Mouse (Mus musculus) liver, embryonic 14.5 days (tissue): Measurements from ENCODE around the gene Ttll11. TPM values are rescaled to one million over a fixed set of nuclear protein-coding genes. Genes with fewer than 3 reads are reported as not detected.

Experiments used
- ATAC-seq: fragments of 200-750 bp; cut with Nextera tagmentation; 2 replicates; pipeline ENCODE4 v1.8.0; 2017; ENCODE audit warnings: moderate number of reproducible peaks, mild to moderate bottlenecking, moderate library complexity; ENCODE audit not compliant: insufficient read depth
- DNase-seq, 3 experiments: peaks; one replicate each; pipeline ENCODE4 v3.0.0-alpha.2; 2012 to 2013; ENCODE audit warnings: low read depth in 3 of 3, low spot score in 3 of 3
- H3K27ac ChIP-seq: fragments of 300-500 bp; sonication (generic); 2 replicates; pipeline ENCODE4 v1.5.1; 2014; ENCODE audit warnings: moderate library complexity, mild to moderate bottlenecking, control low read depth, inconsistent platforms
- H3K27me3 ChIP-seq: fragments of 300-500 bp; sonication (generic); 2 replicates; pipeline ENCODE4 v1.6.1; 2014; ENCODE audit warnings: mild to moderate bottlenecking, low read length, moderate library complexity; ENCODE audit not compliant: control insufficient read depth, insufficient read depth
- H3K36me3 ChIP-seq: fragments of 300-500 bp; sonication (generic); replicated peaks from 2 replicates; pipeline ENCODE4 v1.6.1; 2014; ENCODE audit warnings: low read depth; ENCODE audit not compliant: control insufficient read depth, insufficient read depth
- H3K4me1 ChIP-seq, 2 experiments: fragments of 200-500 bp in 1 of 2; fragments of 300-500 bp in 1 of 2; sonication (generic) in 1 of 2; replicated peaks; 2 replicates each; pipeline ENCODE4 v1.6.1; 2012 to 2014; ENCODE audit warnings: antibody characterized with exemption in 1 of 2, inconsistent platforms in 1 of 2, low read length in 1 of 2; ENCODE audit not compliant: control insufficient read depth in 2 of 2, insufficient read depth in 2 of 2
- H3K4me2 ChIP-seq: fragments of 300-500 bp; sonication (generic); 2 replicates; pipeline ENCODE4 v1.6.1; 2014; ENCODE audit warnings: low read depth, mild to moderate bottlenecking, control low read depth, moderate library complexity
- H3K4me3 ChIP-seq, 2 experiments: fragments of 200-500 bp in 1 of 2; fragments of 300-500 bp in 1 of 2; sonication (generic) in 1 of 2; 2 replicates each; pipeline ENCODE4 v1.5.1; 2012 to 2014; ENCODE audit warnings: low read depth in 2 of 2, low read length in 2 of 2, mild to moderate bottlenecking in 2 of 2, control low read depth in 1 of 2, inconsistent platforms in 1 of 2, moderate library complexity in 1 of 2; ENCODE audit not compliant: insufficient read depth in 1 of 2
- H3K9ac ChIP-seq: fragments of 300-500 bp; sonication (generic); replicated peaks from 2 replicates; pipeline ENCODE4 v1.6.1; 2014; ENCODE audit warnings: mild to moderate bottlenecking, control low read depth, moderate library complexity
- H3K9me3 ChIP-seq: fragments of 300-500 bp; sonication (generic); 2 replicates; pipeline ENCODE4 v1.6.1; 2016; ENCODE audit warnings: low read length, mixed read lengths; ENCODE audit not compliant: control insufficient read depth
- CTCF ChIP-seq: IDR thresholded peaks from 2 replicates; pipeline ENCODE4 v1.5.1; 2016; ENCODE audit warnings: antibody characterized with exemption, low read depth, control low read depth
- EP300 ChIP-seq: IDR thresholded peaks from 2 replicates; pipeline ENCODE4 v1.6.1; 2016; ENCODE audit warnings: antibody characterized with exemption, low read depth
- WGBS: fragments of 180-500 bp; shearing (Covaris S2); extraction: QIAGEN DNeasy Blood & Tissue Kit; methylation state at CpG from one replicate; pipeline ENCODE4 v1.1.7; 2014; ENCODE audit not compliant: insufficient replicate concordance; 5-methylcytosine and 5-hydroxymethylcytosine counted together
- polyA plus RNA-seq, 2 experiments: library from polyadenylated mRNA; depleted of rRNA in 1 of 2; stranded (reverse) in 1 of 2; unstranded in 1 of 2; fragments of >200 nt; fragmentation: Nextera tagmentation in 1 of 2; extraction: Ambion mirVana in 1 of 2; gene quantifications; 2 replicates each; pipeline versions ENCODE4 v1.2.1 to v1.2.3; 2012 to 2014

Ttll11 gene
- polyA plus RNA-seq, 2 experiments = 0.42 to 0.83 TPM

GRCm38 (mm10) chr2:35955211-35955610, 24.5 kb downstream of the Ttll11 start:
- H3K27me3 ChIP-seq = no peaks in the 10 kb centered on the region
- H3K4me2 ChIP-seq = no peak overlapping the region
- TF ChIP-seq EP300 (no peak), CTCF (no peak)
- no peak for DNase-seq
- no peak overlapping the region for H3K9ac ChIP-seq
- H3K4me3 ChIP-seq = no peak overlapping the region
- ATAC-seq = no peak
- WGBS = 35% methylated on average over 5 of the region's 5 CpGs
- H3K9me3 ChIP-seq = no peaks in the 10 kb centered on the region
- no peaks in the 10 kb centered on the region; a peak in 1 of 4 replicates for H3K4me1 ChIP-seq
- H3K36me3 ChIP-seq = no peaks in the 10 kb centered on the region
- H3K27ac ChIP-seq = no peak overlapping the region

- Histone ChIP-seq H3K9me3 (no peaks in the 10 kb centered on the region), H3K27ac (no peak overlapping the region), H3K27me3 (no peaks in the 10 kb centered on the region), H3K9ac (no peak overlapping the region), H3K4me3 (no peak overlapping the region), H3K4me1 (no peaks in the 10 kb centered on the region; a peak in 1 of 4 replicates), H3K4me2 (no peak overlapping the region), H3K36me3 (no peaks in the 10 kb centered on the region)
- DNase-seq = no peak
- 50% methylated on average over 16 of the region's 16 CpGs for WGBS
- no peak for TF ChIP-seq CTCF
- ATAC-seq = no peak
Measured at GRCm38 (mm10) chr2:35952187-35952958, 27.3 kb downstream of the Ttll11 start.

GRCm38 (mm10) chr2:35944896-35945295, 34.8 kb downstream of the Ttll11 start:
- no peaks in the 10 kb centered on the region for H3K27me3 ChIP-seq
- no peak for ATAC-seq

GRCm38 (mm10) chr2:35942960-35943359, 36.8 kb downstream of the Ttll11 start:
- WGBS = 32% methylated on average over 9 of the region's 9 CpGs
- Histone ChIP-seq H3K9me3 (no peaks in the 10 kb centered on the region), H3K4me1 (no peaks in the 10 kb centered on the region), H3K9ac (no peak overlapping the region), H3K4me3 (no peak overlapping the region), H3K4me2 (no peak overlapping the region), H3K27ac (no peak overlapping the region), H3K27me3 (no peaks in the 10 kb centered on the region), H3K36me3 (no peaks in the 10 kb centered on the region)
- TF ChIP-seq CTCF (no peak), EP300 (no peak)
- DNase-seq (no peak), ATAC-seq (no peak)

More at GRCm38 (mm10) chr2:35944896-35945295, 34.8 kb downstream of the Ttll11 start:
- Histone ChIP-seq H3K4me2 (no peak overlapping the region), H3K4me1 (no peaks in the 10 kb centered on the region), H3K27ac (no peak overlapping the region), H3K4me3 (no peak overlapping the region), H3K9ac (no peak overlapping the region), H3K36me3 (no peaks in the 10 kb centered on the region), H3K9me3 (no peaks in the 10 kb centered on the region)
- DNase-seq = no peak
- 67% methylated on average over 4 of the region's 4 CpGs for WGBS
- TF ChIP-seq CTCF (no peak), EP300 (no peak)

- TF ChIP-seq EP300 (no peak), CTCF (no peak)
- no peak for ATAC-seq
- H3K4me3 ChIP-seq = no peak overlapping the region
Measured at GRCm38 (mm10) chr2:35935045-35935444, 44.7 kb downstream of the Ttll11 start.

More at GRCm38 (mm10) chr2:35935045-35935444, 44.7 kb downstream of the Ttll11 start:
- Histone ChIP-seq H3K4me2 (no peak overlapping the region), H3K27ac (no peak overlapping the region), H3K36me3 (no peaks in the 10 kb centered on the region), H3K9ac (no peak overlapping the region), H3K27me3 (no peaks in the 10 kb centered on the region), H3K9me3 (no peaks in the 10 kb centered on the region), H3K4me1 (no peaks in the 10 kb centered on the region)
- DNase-seq = no peak
- 41% methylated on average over 5 of the region's 5 CpGs for WGBS
